Comparison of ENCODE assay signal across 22 mouse cellular contexts in the genomic region with DNA sequence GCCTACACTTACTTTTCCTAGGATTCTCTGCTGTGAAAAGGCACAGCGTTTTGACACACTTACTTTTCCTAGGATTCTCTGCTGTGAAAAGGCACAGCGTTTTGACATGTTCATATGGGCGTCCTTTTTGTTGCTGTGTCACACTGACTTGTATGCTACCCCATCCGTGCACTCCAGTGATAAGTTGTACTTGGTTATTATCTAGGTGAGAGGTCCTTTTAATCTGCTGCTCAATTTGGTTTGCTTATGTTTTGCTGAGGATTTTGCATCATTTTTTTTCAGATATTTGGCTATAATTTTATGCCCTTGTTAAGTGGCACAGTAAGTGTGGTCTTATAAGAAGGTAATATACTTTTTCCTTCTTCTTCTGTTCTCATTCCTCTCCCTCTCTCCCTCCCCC. TPM values are rescaled to one million over a fixed set of nuclear protein-coding genes. Genes with fewer than 3 reads are reported as not detected.
DNase-seq lines count a peak whose midpoint lies in the region; ATAC-seq and TF ChIP-seq lines count a peak whose summit lies in the region.
"Had no signal": no experiment of that assay in that cellular context is flagged by ENCODE, and none has a peak within 500 bp of the region (broad histone marks: within the 10 kb centered on the region; RNA-seq: fewer than 3 reads in every experiment).

No protein-coding gene starts in this region.

- peak overlapping the region; percentile 89 for H3K27ac ChIP-seq in liver, embryonic 14.5 days
- no peak overlapping the region for H3K27ac ChIP-seq in forebrain, embryonic 12.5 days
- H3K27ac ChIP-seq: embryonic facial prominence, embryonic 10.5 days; heart, embryonic 10.5 days; hindbrain, postnatal 0 days; limb, embryonic 10.5 days; midbrain, embryonic 12.5 days had no signal

- no peaks in the 10 kb centered on the region for H3K9me3 ChIP-seq in erythroblast, embryonic 14.5 days (ENCODE audit: control insufficient read depth, low read length)
- H3K9me3 ChIP-seq in liver, embryonic 14.5 days (ENCODE audit: control insufficient read depth, low read length), result no peaks in the 10 kb centered on the region
- H3K9me3 ChIP-seq in forebrain, embryonic 12.5 days, result no peaks in the 10 kb centered on the region
- H3K9me3 ChIP-seq: embryonic facial prominence, embryonic 10.5 days; heart, embryonic 10.5 days; limb, embryonic 10.5 days; midbrain, embryonic 12.5 days had no signal

- peak; percentile 89 for TF ChIP-seq EP300 in liver, embryonic 14.5 days (IDR thresholded peaks at IDR 0.05; ENCODE audit: low read depth)

- H3K36me3 ChIP-seq in erythroblast, embryonic 14.5 days (ENCODE audit: control insufficient read depth), result no peaks in the 10 kb centered on the region
- H3K36me3 ChIP-seq in liver, embryonic 14.5 days (replicated peaks; ENCODE audit: control insufficient read depth, insufficient read depth, low read depth), result no peaks in the 10 kb centered on the region
- H3K36me3 ChIP-seq in forebrain, embryonic 12.5 days (replicated peaks), result no peaks in the 10 kb centered on the region
- H3K36me3 ChIP-seq: embryonic facial prominence, embryonic 10.5 days; heart, embryonic 10.5 days; limb, embryonic 10.5 days; midbrain, embryonic 12.5 days had no signal

- ATAC-seq in liver, embryonic 14.5 days (ENCODE audit: insufficient read depth), result peak; percentile 95
- no peak for ATAC-seq in forebrain, embryonic 12.5 days (ENCODE audit: low FRiP score)
- ATAC-seq: CD4-positive, CD25-positive, alpha-beta regulatory T cell, adult 4 months; forebrain, embryonic 14.5 days; hindbrain, postnatal 0 days; intestine, embryonic 16.5 days; Patski had no signal

- H3K4me1 ChIP-seq in erythroblast, embryonic 14.5 days (ENCODE audit: control insufficient read depth), result peaks cover 53% of the 10 kb centered on the region
- peaks cover 32 to 36% of the 10 kb centered on the region in 2 experiments for H3K4me1 ChIP-seq in liver, embryonic 14.5 days (replicated peaks; ENCODE audit: control insufficient read depth in 2 of 2, insufficient read depth in 2 of 2, low read length in 1 of 2)
- no peaks in the 10 kb centered on the region for H3K4me1 ChIP-seq in forebrain, embryonic 12.5 days
- H3K4me1 ChIP-seq: embryonic facial prominence, embryonic 10.5 days; heart, embryonic 10.5 days; limb, embryonic 10.5 days; midbrain, embryonic 12.5 days had no signal

- peak overlapping the region; percentile 61 for H3K4me2 ChIP-seq in liver, embryonic 14.5 days (ENCODE audit: low read depth)
- no peak overlapping the region for H3K4me2 ChIP-seq in forebrain, embryonic 12.5 days
- H3K4me2 ChIP-seq: midbrain, embryonic 12.5 days had no signal

- H3K9ac ChIP-seq in liver, embryonic 14.5 days (replicated peaks), result peak overlapping the region; percentile 63
- no peak overlapping the region for H3K9ac ChIP-seq in forebrain, embryonic 12.5 days
- H3K9ac ChIP-seq: midbrain, embryonic 12.5 days had no signal

- DNase-seq in spleen, postnatal 36 days (ENCODE audit: low spot score in 2 of 2), result peak; percentile 18 to 50
- DNase-seq in spleen, postnatal 4 days (ENCODE audit: low spot score in 2 of 2), result no peak
- peak; percentile 63 to 68 (median 67) for DNase-seq in liver, embryonic 14.5 days (ENCODE audit: low read depth in 3 of 3, low spot score in 3 of 3)
- DNase-seq in adrenal gland, adult 2 months, result no peak
- DNase-seq in ovary, postnatal 10 days (ENCODE audit: low spot score), result no peak
- DNase-seq: cerebellum, adult 9-11 months; gastrocnemius, postnatal 10 days; kidney, adult 9 months; kidney, postnatal 14 days; lung, postnatal 10 days; right cerebral cortex, postnatal 25 days had no signal

- 22% methylated on average over 4 of the region's 4 CpGs for WGBS in liver, embryonic 14.5 days (ENCODE audit: insufficient replicate concordance)
- 86% methylated on average over 4 of the region's 4 CpGs for WGBS in forebrain, embryonic 12.5 days

- TF ChIP-seq CTCF in liver, embryonic 14.5 days (IDR thresholded peaks at IDR 0.05; ENCODE audit: low read depth), result no peak

- no peaks in the 10 kb centered on the region for H3K27me3 ChIP-seq in erythroblast, embryonic 14.5 days (ENCODE audit: control insufficient read depth)
- no peaks in the 10 kb centered on the region for H3K27me3 ChIP-seq in liver, embryonic 14.5 days (ENCODE audit: control insufficient read depth, insufficient read depth, low read length)
- no peaks in the 10 kb centered on the region for H3K27me3 ChIP-seq in forebrain, embryonic 12.5 days
- H3K27me3 ChIP-seq: midbrain, embryonic 12.5 days; Patski had no signal

- H3K4me3 ChIP-seq in erythroblast, embryonic 14.5 days (replicated peaks), result peak overlapping the region; percentile 44
- H3K4me3 ChIP-seq in liver, embryonic 14.5 days (ENCODE audit: insufficient read depth in 1 of 2, low read depth in 2 of 2, low read length in 2 of 2), result peak overlapping the region in 1 of 2 experiments; percentile 26; a peak in 2 of 4 replicates
- no peak overlapping the region for H3K4me3 ChIP-seq in forebrain, embryonic 12.5 days (replicated peaks)
- H3K4me3 ChIP-seq: embryonic facial prominence, embryonic 10.5 days; heart, embryonic 10.5 days; limb, embryonic 10.5 days; midbrain, embryonic 12.5 days had no signal

RNA-seq across cellular contexts. Expression of gene Runx2, which starts 13.4 kb away (rescaled TPM):
- polyA plus RNA-seq in erythroblast, embryonic 14.5 days (2012), result 0.05 TPM in 1 of 2 replicates, not detected in the other
- 0.58 and 0.76 TPM in 2 replicates for polyA plus RNA-seq in liver, embryonic 14.5 days (2012; rRNA removed)
- polyA plus RNA-seq in liver, embryonic 14.5 days (2014; fragmentation: Nextera tagmentation; extraction: Ambion mirVana), result 0.40 and 0.65 TPM in 2 replicates
- 10 to 100 TPM; 16.8 to 31.0 TPM for total RNA-seq in adrenal gland, adult 2 months (2021)
- polyA plus RNA-seq in adrenal gland, adult 2 months (2012; rRNA removed), result 21.5 and 32.5 TPM in 2 replicates
- polyA plus RNA-seq in forebrain, embryonic 12.5 days (2016; fragmentation: Nextera tagmentation; extraction: Ambion mirVana), result 3.0 and 3.4 TPM in 2 replicates

RNA-seq across cellular contexts. Expression of gene Supt3, which starts 51.0 kb away (rescaled TPM):
- 0.62 and 1.0 TPM in 2 replicates for polyA plus RNA-seq in erythroblast, embryonic 14.5 days (2012)
- polyA plus RNA-seq in liver, embryonic 14.5 days (2012; rRNA removed), result 2.0 and 2.7 TPM in 2 replicates
- 5.3 and 6.4 TPM in 2 replicates for polyA plus RNA-seq in liver, embryonic 14.5 days (2014; fragmentation: Nextera tagmentation; extraction: Ambion mirVana)
- 10 to 100 TPM; 21.3 to 30.1 TPM for total RNA-seq in adrenal gland, adult 2 months (2021)
- 6.4 and 7.6 TPM in 2 replicates for polyA plus RNA-seq in adrenal gland, adult 2 months (2012; rRNA removed)
- 21.7 and 23.0 TPM in 2 replicates for polyA plus RNA-seq in forebrain, embryonic 12.5 days (2016; fragmentation: Nextera tagmentation; extraction: Ambion mirVana)

Comparison
In these comparisons a context has a peak if more than half of its experiments do, and no peak if none do; other contexts are left out.
1. DNase-seq: peak in spleen, postnatal 36 days (2 of 2) and liver, embryonic 14.5 days (3 of 3); none in spleen, postnatal 4 days (0 of 2), adrenal gland, adult 2 months (single experiment) and ovary, postnatal 10 days (single experiment).